Mouse (Mus musculus) liver, postnatal 0 days (tissue): Measurements from ENCODE around the gene Map2k7. TPM values are rescaled to one million over a fixed set of nuclear protein-coding genes. Genes with fewer than 3 reads are reported as not detected.
A peak's percentile ranks its signal among the peaks of the same experiment; 100 is the strongest.

Experiments used
- ATAC-seq: fragments of 200-750 bp; cut with Nextera tagmentation; 2 replicates; pipeline ENCODE4 v1.8.0; 2017; ENCODE audit warnings: mild to moderate bottlenecking, moderate library complexity
- DNase-seq: peaks from one replicate; pipeline ENCODE4 v3.0.0-alpha.2; 2016
- H3K27ac ChIP-seq: fragments of 300-500 bp; sonication (generic); 2 replicates; pipeline ENCODE4 v1.5.1; 2014; ENCODE audit warnings: antibody characterized with exemption, moderate library complexity, mild to moderate bottlenecking, low read depth
- H3K27me3 ChIP-seq: fragments of 300-500 bp; sonication (generic); 2 replicates; pipeline ENCODE4 v1.6.1; 2014; ENCODE audit warnings: low read length, control low read depth, mixed read lengths; ENCODE audit not compliant: insufficient read depth
- H3K36me3 ChIP-seq: fragments of 300-500 bp; sonication (generic); replicated peaks from 2 replicates; pipeline ENCODE4 v1.6.1; 2014; ENCODE audit warnings: mild to moderate bottlenecking, control low read depth, low read length, moderate library complexity, mixed read lengths; ENCODE audit not compliant: insufficient read depth
- H3K4me1 ChIP-seq: fragments of 300-500 bp; sonication (generic); 2 replicates; pipeline ENCODE4 v1.6.1; 2014; ENCODE audit warnings: antibody characterized with exemption, mild to moderate bottlenecking, control low read depth; ENCODE audit not compliant: insufficient read depth
- H3K4me2 ChIP-seq: fragments of 300-500 bp; sonication (generic); 2 replicates; pipeline ENCODE4 v1.6.1; 2014; ENCODE audit warnings: low read depth, mild to moderate bottlenecking, low read length, moderate library complexity, mixed read lengths
- H3K4me3 ChIP-seq: fragments of 300-500 bp; sonication (generic); 2 replicates; pipeline ENCODE4 v1.5.1; 2014; ENCODE audit warnings: low read depth, low read length
- H3K9ac ChIP-seq: fragments of 300-500 bp; sonication (generic); replicated peaks from 2 replicates; pipeline ENCODE4 v1.6.1; 2014; ENCODE audit warnings: mild to moderate bottlenecking, moderate library complexity
- H3K9me3 ChIP-seq: fragments of 300-500 bp; sonication (generic); 2 replicates; pipeline ENCODE4 v1.6.1; 2016; ENCODE audit warnings: mild to moderate bottlenecking, control low read depth, low read length, mixed read lengths
- CTCF ChIP-seq: sonication (generic); IDR thresholded peaks from 2 replicates; pipeline ENCODE4 v1.5.1; 2016; ENCODE audit warnings: antibody characterized with exemption, low read depth
- EP300 ChIP-seq: IDR thresholded peaks from 2 replicates; pipeline ENCODE4 v1.6.1; 2016; ENCODE audit warnings: antibody characterized with exemption, low read depth, mild to moderate bottlenecking
- WGBS: fragments of 180-500 bp; shearing (Covaris S2); extraction: QIAGEN DNeasy Blood & Tissue Kit; methylation state at CpG from one replicate; pipeline ENCODE4 v1.1.7; 2014; ENCODE audit not compliant: insufficient replicate concordance; 5-methylcytosine and 5-hydroxymethylcytosine counted together
- polyA plus RNA-seq: library from polyadenylated mRNA; unstranded; fragments of >200 nt; fragmentation: Nextera tagmentation; extraction: Ambion mirVana; gene quantifications from 2 replicates; pipeline ENCODE4 v1.2.1, GENCODE M21; 2015

Map2k7 gene
- polyA plus RNA-seq, 1 experiment from 2014 or later: 10.5 TPM

- 13% methylated on average over 15 of the region's 15 CpGs for WGBS
- TF ChIP-seq CTCF (no peak), EP300 (no peak)
- H3K27ac ChIP-seq: peak overlapping the region; percentile 91
- peaks cover 11% of the 10 kb centered on the region; the same call in 1 of the 2 replicates for H3K36me3 ChIP-seq
- DNase-seq (no peak), ATAC-seq (no peak; the same call in 1 of the 2 replicates)
- no peaks in the 10 kb centered on the region for H3K9me3 ChIP-seq
- H3K4me3 ChIP-seq: peak overlapping the region; percentile 93
- 0 out of 2 replicates have a peak, but pooled peaks cover 3% of the 10 kb centered on the region for H3K27me3 ChIP-seq
- H3K4me2 ChIP-seq: peak overlapping the region; percentile 76
- peaks cover 24% of the 10 kb centered on the region for H3K4me1 ChIP-seq
- peak overlapping the region; percentile 71 for H3K9ac ChIP-seq
These were observed 616 bp upstream of the Map2k7 start for GRCm38 (mm10) chr8:4237814-4238433.

GRCm38 (mm10) chr8:4239193-4239890 lies 802 bp downstream of the Map2k7 start:
- ATAC-seq: peak; percentile 48
- no peak for DNase-seq
- Histone ChIP-seq H3K27me3 (0 out of 2 replicates have a peak, but pooled peaks cover 3% of the 10 kb centered on the region), H3K4me2 (peak overlapping the region; percentile 76), H3K4me1 (peaks cover 24% of the 10 kb centered on the region), H3K4me3 (peak overlapping the region; percentile 93), H3K9ac (peak overlapping the region; percentile 71), H3K36me3 (peaks cover 25% of the 10 kb centered on the region), H3K9me3 (no peaks in the 10 kb centered on the region), H3K27ac (peak overlapping the region; percentile 91)
- no peak for TF ChIP-seq EP300
- TF ChIP-seq CTCF: no peak
- 6% methylated on average over 19 of the region's 19 CpGs for WGBS

- ATAC-seq (no peak), DNase-seq (no peak)
- Histone ChIP-seq H3K4me1 (peaks cover 6% of the 10 kb centered on the region), H3K27ac (no peak overlapping the region), H3K27me3 (no peaks in the 10 kb centered on the region), H3K4me2 (no peak overlapping the region), H3K9me3 (no peaks in the 10 kb centered on the region), H3K4me3 (no peak overlapping the region), H3K36me3 (peaks cover 54% of the 10 kb centered on the region), H3K9ac (no peak overlapping the region)
- 91% methylated on average over 5 of the region's 5 CpGs for WGBS
- TF ChIP-seq CTCF (no peak), EP300 (no peak)
These were observed 6.5 kb downstream of the Map2k7 start for GRCm38 (mm10) chr8:4245061-4245460.

- H3K27me3 ChIP-seq: no peaks in the 10 kb centered on the region
- no peak overlapping the region for H3K4me2 ChIP-seq
- H3K4me3 ChIP-seq: no peak overlapping the region
- no peak overlapping the region for H3K27ac ChIP-seq
- peaks cover under 1% of the 10 kb centered on the region; the same call in 1 of the 2 replicates for H3K4me1 ChIP-seq
- H3K36me3 ChIP-seq: peaks cover 50% of the 10 kb centered on the region
- no peak for DNase-seq
- ATAC-seq: no peak
- H3K9me3 ChIP-seq: no peaks in the 10 kb centered on the region
- no peak overlapping the region for H3K9ac ChIP-seq
- no peak for TF ChIP-seq CTCF
- TF ChIP-seq EP300: no peak
- 80% methylated on average over 13 of the region's 13 CpGs for WGBS
These were observed 7.2 kb downstream of the Map2k7 start for GRCm38 (mm10) chr8:4245737-4246136.

GRCm38 (mm10) chr8:4247241-4247640 lies 8.7 kb downstream of the Map2k7 start:
- H3K4me3 ChIP-seq: no peak overlapping the region

GRCm38 (mm10) chr8:4247951-4248540 lies 9.5 kb downstream of the Map2k7 start, which contains the start of gene Tgfbr3l:
Tgfbr3l (plus strand) TSS chr8:4248214.
- Histone ChIP-seq H3K9me3 (no peaks in the 10 kb centered on the region), H3K4me2 (no peak within 1 kb of the TSS), H3K9ac (no peak within 1 kb of the TSS), H3K27ac (no peak within 1 kb of the TSS), H3K27me3 (no peaks in the 10 kb centered on the region), H3K4me3 (no peak within 1 kb of the TSS), H3K4me1 (peaks cover 6% of the 10 kb centered on the region; the same call in 1 of the 2 replicates), H3K36me3 (peaks cover 42% of the 10 kb centered on the region)
- no peak for TF ChIP-seq CTCF
- no peak for TF ChIP-seq EP300
- no peak for ATAC-seq
- WGBS: 88% methylated on average over 15 of the region's 15 CpGs
- DNase-seq: no peak

More at GRCm38 (mm10) chr8:4247241-4247640, 8.7 kb downstream of the Map2k7 start:
- 78% methylated on average over 8 of the region's 8 CpGs for WGBS
- Histone ChIP-seq H3K9ac (no peak overlapping the region), H3K4me1 (peaks cover under 1% of the 10 kb centered on the region; the same call in 1 of the 2 replicates), H3K27ac (no peak overlapping the region), H3K27me3 (no peaks in the 10 kb centered on the region), H3K4me2 (no peak overlapping the region), H3K9me3 (no peaks in the 10 kb centered on the region), H3K36me3 (peaks cover 47% of the 10 kb centered on the region)
- no peak for TF ChIP-seq CTCF
- no peak for TF ChIP-seq EP300
- DNase-seq (no peak), ATAC-seq (no peak)
